Mouse (Mus musculus): Measurements from ENCODE around the gene Uprt.

The Uprt gene

GRCm38 (mm10) chrX:104482572-104483443 lies at the start of gene Uprt:
Gene Uprt, plus strand, starts transcription at chrX:104482818.
- DNase-seq (ENCODE audit: low read depth) = peak; percentile 94

- no peak for DNase-seq (ENCODE audit: low read depth)
These were observed 49.2 kb upstream of the Uprt start for GRCm38 (mm10) chrX:104433456-104433855.

- peak; percentile 38 for DNase-seq (ENCODE audit: low read depth)
These were observed 30.2 kb upstream of the Uprt start for GRCm38 (mm10) chrX:104452433-104452832.

GRCm38 (mm10) chrX:104461755-104462154 lies 20.9 kb upstream of the Uprt start:
- DNase-seq (ENCODE audit: low read depth) = peak; percentile 28

- DNase-seq (ENCODE audit: low read depth) = no peak
These were observed 18.2 kb upstream of the Uprt start for GRCm38 (mm10) chrX:104464376-104464775.

- DNase-seq (ENCODE audit: low read depth) = peak; percentile 10
These were observed 4.6 kb upstream of the Uprt start for GRCm38 (mm10) chrX:104478041-104478440.

GRCm38 (mm10) chrX:104483444-104483808 lies 808 bp downstream of the Uprt start:
- DNase-seq (ENCODE audit: low read depth) = peak; percentile 83

- no peak for DNase-seq (ENCODE audit: low read depth)
These were observed 3.0 kb downstream of the Uprt start for GRCm38 (mm10) chrX:104485596-104485995.

- peak; percentile 90 for DNase-seq (ENCODE audit: low read depth)
These were observed 5.4 kb downstream of the Uprt start for GRCm38 (mm10) chrX:104488036-104488435.

GRCm38 (mm10) chrX:104488870-104489467 lies 6.4 kb downstream of the Uprt start:
- no peak for DNase-seq (ENCODE audit: low read depth)

- DNase-seq (ENCODE audit: low read depth) = no peak
These were observed 7.2 kb downstream of the Uprt start for GRCm38 (mm10) chrX:104489626-104490355.

- DNase-seq (ENCODE audit: low read depth) = no peak
These were observed 19.1 kb downstream of the Uprt start for GRCm38 (mm10) chrX:104501765-104502164.

- DNase-seq (ENCODE audit: low read depth) = no peak
These were observed 60.0 kb downstream of the Uprt start for GRCm38 (mm10) chrX:104542635-104543034.

- no peak for DNase-seq (ENCODE audit: low read depth)
These were observed 61.4 kb downstream of the Uprt start for GRCm38 (mm10) chrX:104543919-104544595.

GRCm38 (mm10) chrX:104545283-104545682 lies 62.7 kb downstream of the Uprt start:
- DNase-seq (ENCODE audit: low read depth) = no peak

All from 416B (cell line).